Mouse (Mus musculus) adrenal gland (tissue): ENCODE data around the gene Sh3glb2.

Experiments
- intact Hi-C: fragments of 180-260 bp; cut with DNase I; formaldehyde crosslinking; loops from one replicate; pipeline ENCODE4 v1.15.1; 2025
- long read RNA-seq, 2 experiments: library from polyadenylated mRNA; unstranded; transcript quantifications; one replicate each; pipeline ENCODE4 v2.0.0; 2020; ENCODE audit warnings: borderline replicate concordance in 1 of 2; ENCODE audit not compliant: insufficient replicate concordance in 1 of 2

Sh3glb2 gene
- long read RNA-seq, experiment 1, transcript Sh3glb2-201 (11 exons, 1,810 nt) = major isoform, 35 of 78 reads
- long read RNA-seq, experiment 1, partial matches to known transcripts = 7 of 78 reads
- long read RNA-seq, experiment 1, other reads (novel, unspliced or antisense) = 34 of 78 reads
- long read RNA-seq, experiment 2, transcript Sh3glb2-201 (11 exons, 1,810 nt) = major isoform, 50 of 71 reads
- long read RNA-seq, experiment 2, partial matches to known transcripts = 2 of 71 reads
- long read RNA-seq, experiment 2, other reads (novel, unspliced or antisense) = 17 of 71 reads

GRCm38 (mm10) chr2:30358533-30359531, at the start of gene Sh3glb2:
Sh3glb2 (minus strand) TSS chr2:30359337.
- intact Hi-C loops = no loop called here

- intact Hi-C loops = no loop called here
Observed at GRCm38 (mm10) chr2:30408452-30409100, 49.4 kb upstream of the Sh3glb2 start.

GRCm38 (mm10) chr2:30407778-30408177, 48.6 kb upstream of the Sh3glb2 start:
- intact Hi-C loops = no loop called here

GRCm38 (mm10) chr2:30407221-30407620, 48.1 kb upstream of the Sh3glb2 start:
- intact Hi-C loops = no loop called here

- intact Hi-C loops = no loop called here
Observed at GRCm38 (mm10) chr2:30403870-30404269, 44.7 kb upstream of the Sh3glb2 start.

- intact Hi-C loops = no loop called here
Observed at GRCm38 (mm10) chr2:30402843-30403242, 43.7 kb upstream of the Sh3glb2 start.

- intact Hi-C loops = no loop called here
Observed at GRCm38 (mm10) chr2:30402351-30402826, 43.3 kb upstream of the Sh3glb2 start.

- intact Hi-C loops = no loop called here
Observed at GRCm38 (mm10) chr2:30401581-30401980, 42.4 kb upstream of the Sh3glb2 start.

- intact Hi-C loops = no loop called here
Observed at GRCm38 (mm10) chr2:30399191-30400171, 40.3 kb upstream of the Sh3glb2 start.

GRCm38 (mm10) chr2:30397986-30398512, 38.9 kb upstream of the Sh3glb2 start:
- intact Hi-C loops = no loop called here

GRCm38 (mm10) chr2:30396246-30396645, 37.1 kb upstream of the Sh3glb2 start:
- intact Hi-C loops = no loop called here

GRCm38 (mm10) chr2:30395757-30396156, 36.6 kb upstream of the Sh3glb2 start:
- intact Hi-C loops = no loop called here

GRCm38 (mm10) chr2:30393370-30393656, 34.2 kb upstream of the Sh3glb2 start:
- intact Hi-C loops = no loop called here

GRCm38 (mm10) chr2:30392577-30393369, 33.6 kb upstream of the Sh3glb2 start:
- intact Hi-C loops = no loop called here

- intact Hi-C loops = no loop called here
Observed at GRCm38 (mm10) chr2:30392114-30392576, 33.0 kb upstream of the Sh3glb2 start, which contains the start of gene Dolpp1. Dolpp1 (plus strand) TSS chr2:30392254.

- intact Hi-C loops = no loop called here
Observed at GRCm38 (mm10) chr2:30389000-30389399, 29.9 kb upstream of the Sh3glb2 start.

- intact Hi-C loops = no loop called here
Observed at GRCm38 (mm10) chr2:30386913-30387312, 27.8 kb upstream of the Sh3glb2 start.

- intact Hi-C loops = no loop called here
Observed at GRCm38 (mm10) chr2:30385591-30385990, 26.5 kb upstream of the Sh3glb2 start.

GRCm38 (mm10) chr2:30384814-30385213, 25.7 kb upstream of the Sh3glb2 start:
- intact Hi-C loops = no loop called here
